In the genomic region with DNA sequence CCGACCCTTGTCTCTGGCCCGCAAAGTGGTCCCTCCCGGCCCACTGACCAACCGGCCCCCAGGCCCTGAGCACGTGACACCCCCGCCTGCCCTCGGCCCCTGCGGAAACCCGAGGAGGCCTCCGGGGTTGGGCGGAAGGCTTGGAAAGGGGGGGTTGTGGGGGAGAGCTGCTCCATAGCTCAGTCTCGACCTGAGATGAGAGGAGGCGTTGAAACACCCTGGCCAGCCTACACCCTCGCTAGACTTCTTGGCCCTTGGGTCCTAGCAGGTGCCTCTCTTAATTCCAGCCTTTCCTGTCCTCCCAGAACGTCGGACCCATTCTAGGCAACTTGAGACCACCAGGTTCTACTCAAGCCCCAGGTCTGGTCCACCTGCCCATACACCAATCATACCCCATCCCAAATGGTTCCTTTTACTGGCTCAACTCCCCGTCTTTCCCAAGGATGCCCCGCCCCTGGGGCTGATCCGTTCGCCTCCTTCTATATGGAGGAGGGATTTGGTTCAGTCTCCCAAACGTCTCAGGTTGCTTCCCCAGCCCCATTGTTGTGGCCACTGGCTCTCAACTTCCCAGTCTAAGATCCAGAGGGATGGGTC, we compare ENCODE assay signal across 8 mouse cellular contexts. TPM values are rescaled to one million over a fixed set of nuclear protein-coding genes. Genes with fewer than 3 reads are reported as not detected.
DNase-seq lines count a peak whose midpoint lies in the region; ATAC-seq lines count a peak whose summit lies in the region.

A gene (minus strand): TSS at position 45 of the 594 bp plus-strand sequence.

- peak; percentile 65 for ATAC-seq in embryonic facial prominence, embryonic 15.5 days (ENCODE audit: insufficient number of reproducible peaks, low FRiP score, low TSS enrichment, low read depth)
- ATAC-seq in heart, embryonic 15.5 days (replicated peaks; ENCODE audit: insufficient number of reproducible peaks, insufficient read depth, low FRiP score, low read depth): peak; percentile 67
- no peak for ATAC-seq in megakaryocyte progenitor cell, adult 5-6 weeks (replicated peaks; ENCODE audit: poor library complexity)

- peak within 1 kb of the TSS; percentile 92 for H3K4me2 ChIP-seq in embryonic facial prominence, embryonic 15.5 days (replicated peaks)
- H3K4me2 ChIP-seq in heart, embryonic 15.5 days: peak within 1 kb of the TSS; percentile 98

- peak; percentile 74 for DNase-seq in ES-CJ7 (ENCODE audit: low read depth, low spot score)
- DNase-seq in adrenal gland, postnatal 10 days: peak; percentile 50
- peak; percentile 67 for DNase-seq in kidney, postnatal 14 days
- peak; percentile 71 for DNase-seq in mesoderm, embryonic 11.5 days (ENCODE audit: low read depth, low spot score)
- DNase-seq in spleen, postnatal 10 days (ENCODE audit: low spot score in 2 of 2): no peak

- peak within 1 kb of the TSS; percentile 49 for H3K4me3 ChIP-seq in embryonic facial prominence, embryonic 15.5 days (replicated peaks)
- H3K4me3 ChIP-seq in heart, embryonic 15.5 days: peak within 1 kb of the TSS; percentile 63

- H3K27me3 ChIP-seq in embryonic facial prominence, embryonic 15.5 days: peaks cover 53% of the 10 kb centered on the region
- peaks cover 62% of the 10 kb centered on the region for H3K27me3 ChIP-seq in heart, embryonic 15.5 days

- WGBS in embryonic facial prominence, embryonic 15.5 days: 0% methylated on average over 19 of the region's 21 CpGs
- 1% methylated on average over 21 of the region's 21 CpGs for WGBS in heart, embryonic 15.5 days

- peaks cover 20% of the 10 kb centered on the region for H3K4me1 ChIP-seq in embryonic facial prominence, embryonic 15.5 days
- peaks cover 34% of the 10 kb centered on the region for H3K4me1 ChIP-seq in heart, embryonic 15.5 days (replicated peaks)

- no peak within 1 kb of the TSS for H3K9ac ChIP-seq in embryonic facial prominence, embryonic 15.5 days
- peak within 1 kb of the TSS; percentile 61 for H3K9ac ChIP-seq in heart, embryonic 15.5 days

- peak within 1 kb of the TSS; percentile 44; the same call in 1 of the 2 replicates for H3K27ac ChIP-seq in embryonic facial prominence, embryonic 15.5 days (replicated peaks)
- H3K27ac ChIP-seq in heart, embryonic 15.5 days: 0 out of 2 replicates have a peak within 1 kb of the TSS, but pooled peaks have one; percentile 30

- H3K9me3 ChIP-seq in embryonic facial prominence, embryonic 15.5 days (replicated peaks): no peaks in the 10 kb centered on the region
- H3K9me3 ChIP-seq in heart, embryonic 15.5 days (replicated peaks): no peaks in the 10 kb centered on the region

- H3K36me3 ChIP-seq in embryonic facial prominence, embryonic 15.5 days: no peaks in the 10 kb centered on the region; the same call in 1 of the 2 replicates
- no peaks in the 10 kb centered on the region for H3K36me3 ChIP-seq in heart, embryonic 15.5 days

RNA-seq across cellular contexts. Expression of the gene that starts here (rescaled TPM):
- 10 to 100 TPM; 10.1 to 19.3 TPM for total RNA-seq in adrenal gland, postnatal 10 days (2021)
- polyA plus RNA-seq in embryonic facial prominence, embryonic 15.5 days (2015; fragmentation: Nextera tagmentation; extraction: Ambion mirVana): 9.4 and 11.2 TPM in 2 replicates
- polyA plus RNA-seq in heart, embryonic 15.5 days (2015; fragmentation: Nextera tagmentation; extraction: Ambion mirVana): 16.0 and 19.1 TPM in 2 replicates
- 0.49 TPM in 1 of 2 replicates, not detected in the other for total RNA-seq in megakaryocyte progenitor cell, adult 5-6 weeks (2015)
- 0.04 and 0.47 TPM in 2 replicates for total RNA-seq in megakaryocyte progenitor cell, adult 5-6 weeks (2017)

Comparison
In these comparisons a context has a peak if more than half of its experiments do, and no peak if none do; other contexts are left out.
1. RNA of the gene that starts here (total RNA-seq): 10.1 to 19.3 TPM in adrenal gland, postnatal 10 days; 0.04 to 0.49 TPM in megakaryocyte progenitor cell, adult 5-6 weeks; every median in the first group is over 4 times any median in the second.
2. DNase-seq: peak in ES-CJ7 (single experiment), adrenal gland, postnatal 10 days (single experiment), kidney, postnatal 14 days (single experiment) and mesoderm, embryonic 11.5 days (single experiment); none in spleen, postnatal 10 days (0 of 2).